Mouse (Mus musculus) C2C12 (cell line): Measurements from ENCODE around the gene Jdp2. TPM values are rescaled to one million over a fixed set of nuclear protein-coding genes. Genes with fewer than 3 reads are reported as not detected.
"Not testable (repeated sequence)": the region's sequence is repeated elsewhere in the genome, so short reads cannot be mapped to it uniquely, and the experiment has no call there.

ENCODE experiments used
- H3K27me3 ChIP-seq: one replicate; pipeline ENCODE4 v1.6.1; 2011; ENCODE audit not compliant: control insufficient read depth, insufficient read depth, insufficient read length
- H3K36me3 ChIP-seq: one replicate; pipeline ENCODE4 v1.6.1; 2011; ENCODE audit not compliant: control insufficient read depth, insufficient read depth
- H3K4me3 ChIP-seq: one replicate; pipeline ENCODE4 v1.5.1; 2011; ENCODE audit warnings: mild to moderate bottlenecking, control low read depth; ENCODE audit not compliant: poor library complexity, insufficient read depth, severe bottlenecking
- H3K79me2 ChIP-seq: one replicate; pipeline ENCODE4 v1.6.1; 2011; ENCODE audit not compliant: control insufficient read depth, insufficient read depth
- H3K79me3 ChIP-seq: one replicate; pipeline ENCODE4 v1.6.1; 2011; ENCODE audit warnings: low read depth, control low read depth
- H3ac ChIP-seq: one replicate; pipeline ENCODE3; 2011; ENCODE audit warnings: low read depth; ENCODE audit not compliant: control insufficient read depth, insufficient read length
- CEBPB ChIP-seq: IDR thresholded peaks from one replicate; pipeline ENCODE4 v1.6.1; 2011; ENCODE audit warnings: low read depth, mild to moderate bottlenecking, control low read depth, moderate library complexity
- CTCF ChIP-seq: IDR thresholded peaks from one replicate; pipeline ENCODE4 v1.5.1; 2011; ENCODE audit not compliant: control insufficient read depth, insufficient read depth, insufficient read length
- FOSL1 ChIP-seq: IDR thresholded peaks from one replicate; pipeline ENCODE4 v1.8.0; 2011; ENCODE audit warnings: mild to moderate bottlenecking, low read length; ENCODE audit not compliant: poor library complexity, insufficient read depth, severe bottlenecking
- MAX ChIP-seq: IDR thresholded peaks from one replicate; pipeline ENCODE4 v1.6.1; 2011; ENCODE audit warnings: mild to moderate bottlenecking, control low read depth
- MYOD1 ChIP-seq: IDR thresholded peaks from one replicate; pipeline ENCODE4 v1.6.1; 2011; ENCODE audit warnings: low read depth; ENCODE audit not compliant: control insufficient read depth, insufficient read length
- MYOG ChIP-seq: IDR thresholded peaks from one replicate; pipeline ENCODE4 v1.6.1; 2011; ENCODE audit not compliant: control insufficient read depth, insufficient read length; ENCODE audit errors: extremely low read depth
- USF1 ChIP-seq: IDR thresholded peaks from one replicate; pipeline ENCODE4 v1.6.1; 2011; ENCODE audit warnings: low read depth, mild to moderate bottlenecking, control low read depth, moderate library complexity
- polyA plus RNA-seq: library from polyadenylated mRNA; unstranded; fragments of >200 nt; fragmentation: generic; extraction: Trizol; gene quantifications from one replicate; pipeline ENCODE4 v1.2.1, GENCODE M21; 2012; ENCODE audit warnings: missing spikeins

Jdp2 gene
- polyA plus RNA-seq, 1 experiment, result 86.8 TPM

DNA sequence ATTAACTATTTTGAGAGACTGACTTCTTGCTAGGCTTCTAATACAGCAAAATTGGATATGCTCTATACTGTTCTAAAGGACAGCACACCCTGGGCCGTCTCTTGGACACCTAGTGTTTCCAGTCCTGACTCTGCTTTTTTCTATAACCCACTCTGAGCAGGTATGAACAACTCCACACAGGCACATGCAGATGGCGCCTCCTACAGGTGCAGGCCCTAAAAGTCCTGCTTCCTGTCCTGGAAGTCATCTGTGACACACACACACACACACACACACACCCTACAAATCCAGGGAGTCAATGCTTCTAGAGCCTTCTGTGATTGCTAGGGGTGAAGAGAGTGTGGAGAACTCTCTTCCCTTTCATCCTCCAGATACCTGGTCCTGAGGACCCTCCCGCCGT is 46.8 kb downstream of the Jdp2 start:
- Histone ChIP-seq H3K36me3 (peaks cover 34% of the 10 kb centered on the region), H3K79me3 (no peaks in the 10 kb centered on the region), H3K27me3 (no peaks in the 10 kb centered on the region), H3K79me2 (no peaks in the 10 kb centered on the region), H3ac (no peak overlapping the region), H3K4me3 (no peak overlapping the region)
- TF ChIP-seq MYOG, result no peak
- TF ChIP-seq MYOD1, result no peak
- TF ChIP-seq CTCF, result no peak
- TF ChIP-seq MAX, result no peak
- no peak for TF ChIP-seq CEBPB
- TF ChIP-seq USF1, result no peak
- TF ChIP-seq FOSL1, result no peak

GRCm38 (mm10) chr12:85647346-85647745 is 48.5 kb downstream of the Jdp2 start:
- Histone ChIP-seq H3K4me3 (no peak overlapping the region), H3K79me2 (no peaks in the 10 kb centered on the region)

DNA sequence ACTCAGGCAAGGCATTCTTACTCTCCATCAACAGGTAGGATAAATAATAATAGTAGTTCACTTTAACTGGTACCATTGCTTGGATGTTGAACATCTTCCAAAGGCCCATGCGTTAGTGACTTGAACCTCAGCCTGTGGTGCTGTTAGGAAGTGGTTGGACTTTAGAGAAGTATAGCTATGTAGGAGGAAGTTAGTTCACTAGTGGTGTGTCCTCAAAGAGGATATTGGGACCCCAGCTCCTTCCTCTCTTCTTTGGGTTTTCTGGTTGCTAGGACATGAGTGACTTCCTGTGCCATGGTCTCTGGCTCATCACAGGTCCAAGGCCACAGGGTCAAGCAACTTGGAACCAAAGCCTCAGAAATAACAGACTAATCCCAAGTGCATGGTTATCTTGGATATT is 49.1 kb downstream of the Jdp2 start:
- H3ac ChIP-seq, result no peak overlapping the region
- TF ChIP-seq CEBPB, result no peak
- TF ChIP-seq MYOD1, result no peak
- no peak for TF ChIP-seq FOSL1
- TF ChIP-seq MAX, result no peak
- no peak for TF ChIP-seq USF1
- no peaks in the 10 kb centered on the region for H3K27me3 ChIP-seq
- peaks cover 12% of the 10 kb centered on the region for H3K36me3 ChIP-seq
- no peak overlapping the region for H3K4me3 ChIP-seq
- no peaks in the 10 kb centered on the region for H3K79me3 ChIP-seq
- no peaks in the 10 kb centered on the region for H3K79me2 ChIP-seq

More at GRCm38 (mm10) chr12:85647346-85647745, 48.5 kb downstream of the Jdp2 start:
- Histone ChIP-seq H3K27me3 (no peaks in the 10 kb centered on the region), H3K79me3 (no peaks in the 10 kb centered on the region), H3ac (no peak overlapping the region), H3K36me3 (peaks cover 18% of the 10 kb centered on the region)
- no peak for TF ChIP-seq USF1
- peak; percentile 21 for TF ChIP-seq CTCF

GRCm38 (mm10) chr12:85659319-85659718 is 60.5 kb downstream of the Jdp2 start:
- H3K4me3 ChIP-seq, result no peak overlapping the region
- no peaks in the 10 kb centered on the region for H3K79me3 ChIP-seq
- no peak overlapping the region for H3ac ChIP-seq
- no peak for TF ChIP-seq MAX
- no peak for TF ChIP-seq MYOG
- TF ChIP-seq FOSL1, result no peak
- TF ChIP-seq MYOD1, result no peak
- TF ChIP-seq CTCF, result no peak
- no peak for TF ChIP-seq CEBPB
- TF ChIP-seq USF1, result no peak
- H3K79me2 ChIP-seq, result no peaks in the 10 kb centered on the region
- no peaks in the 10 kb centered on the region for H3K27me3 ChIP-seq
- H3K36me3 ChIP-seq, result no peaks in the 10 kb centered on the region

DNA sequence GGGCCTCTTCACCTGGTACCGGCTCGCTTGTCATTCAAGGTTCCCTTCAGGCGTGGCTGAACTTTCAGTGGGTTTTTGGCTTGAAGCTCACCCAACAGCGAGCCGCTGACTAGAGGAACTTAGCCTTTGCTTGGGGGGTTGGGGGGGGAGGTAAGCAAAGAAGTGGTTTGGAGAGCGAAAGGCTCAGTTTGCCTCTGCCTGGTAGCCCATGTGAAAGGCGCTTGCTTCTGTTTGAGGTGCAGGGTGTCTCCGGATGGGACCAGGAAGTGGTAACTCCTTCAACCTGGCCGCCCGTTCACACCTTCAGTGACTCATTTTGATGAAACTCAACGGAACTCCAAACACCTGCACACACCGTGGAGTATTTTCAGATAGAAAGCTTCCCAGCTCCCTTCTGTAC is 62.0 kb downstream of the Jdp2 start:
- Histone ChIP-seq H3K79me2 (no peaks in the 10 kb centered on the region), H3K4me3 (no peak overlapping the region), H3K27me3 (no peaks in the 10 kb centered on the region), H3ac (no peak overlapping the region), H3K36me3 (no peaks in the 10 kb centered on the region), H3K79me3 (no peaks in the 10 kb centered on the region)
- TF ChIP-seq USF1 (no peak), CEBPB (no peak), MYOD1 (no peak), MAX (no peak), MYOG (no peak), CTCF (no peak), FOSL1 (no peak)

DNA sequence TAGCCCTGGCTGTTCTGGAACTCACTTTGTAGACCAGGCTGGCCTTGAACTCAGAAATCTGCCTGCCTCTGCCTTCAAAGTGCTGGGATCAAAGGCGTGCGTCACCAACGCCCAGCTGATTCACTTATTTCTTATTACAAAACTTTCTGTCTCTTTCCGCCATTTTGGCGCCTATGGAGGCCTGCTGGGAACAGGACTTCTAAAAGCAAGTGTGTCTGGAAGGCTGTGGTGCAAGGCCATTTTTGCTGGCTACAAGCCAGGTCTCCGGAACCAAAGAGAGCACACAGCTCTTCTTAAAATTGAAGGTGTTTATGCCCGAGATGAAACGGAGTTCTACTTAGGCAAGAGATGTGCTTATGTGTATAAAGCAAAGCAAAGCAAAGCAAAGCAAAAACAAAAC is 63.4 kb downstream of the Jdp2 start:
- H3K27me3 ChIP-seq, H3K4me3 ChIP-seq, H3K79me3 ChIP-seq, H3K36me3 ChIP-seq, H3ac ChIP-seq, H3K79me2 ChIP-seq: not testable (repeated sequence)

DNA sequence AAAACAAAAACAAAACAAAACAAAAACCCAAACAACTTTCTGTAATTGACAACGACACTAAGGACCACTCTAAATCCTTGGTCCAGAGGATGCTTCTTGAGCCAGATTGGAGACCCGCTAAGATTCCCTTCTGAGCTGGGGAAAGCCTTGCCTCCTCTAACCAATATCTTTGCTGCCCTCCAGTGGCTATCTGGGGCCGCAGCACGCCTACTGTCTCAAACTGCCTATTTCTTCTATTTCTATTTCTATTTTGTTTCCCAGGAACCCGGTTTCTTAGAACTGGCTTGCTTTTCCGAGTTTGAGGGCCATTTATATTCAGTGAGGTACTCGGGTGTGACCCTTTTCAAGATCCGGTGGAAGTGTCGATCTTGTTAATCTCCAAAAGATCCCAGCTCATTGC is 64.1 kb downstream of the Jdp2 start:
- H3K79me2 ChIP-seq, result no peaks in the 10 kb centered on the region
- H3K79me3 ChIP-seq, result no peaks in the 10 kb centered on the region
- H3K4me3 ChIP-seq, result no peak overlapping the region
- no peaks in the 10 kb centered on the region for H3K36me3 ChIP-seq
- no peak overlapping the region for H3ac ChIP-seq
- H3K27me3 ChIP-seq, result no peaks in the 10 kb centered on the region
- TF ChIP-seq USF1 (no peak), CTCF (peak; percentile 49), MAX (no peak), MYOD1 (no peak), MYOG (no peak)
